Mouse (Mus musculus) liver, adult 2 months (tissue): ENCODE results near the gene Fbxl17.

Source experiments
- CTCF ChIP-seq: fragments of 200-500 bp; IDR thresholded peaks from 2 replicates; pipeline ENCODE4 v1.5.1; 2011; ENCODE audit warnings: low read depth, low read length, control low read depth
- POLR2A ChIP-seq: fragments of 200-500 bp; IDR thresholded peaks from 2 replicates; pipeline ENCODE4 v1.6.1; 2011; ENCODE audit warnings: low read length, control low read depth; ENCODE audit not compliant: insufficient read depth; ENCODE audit errors: extremely low read depth

- no peak for TF ChIP-seq CTCF
- no peak for TF ChIP-seq POLR2A
Observed at GRCm38 (mm10) chr17:63114399-63115085, 385.3 kb downstream of the Fbxl17 start.
